Mouse (Mus musculus): ENCODE measurements at regions not wholly inside any gene's neighbourhood (a gene's known extent, or its start where the extent isn't known, plus 50 kb on each side); places are given as distances from the start of the nearest gene placed in this dataset.

GRCm38 (mm10) chr13:63757061-63757460 lies 58.0 kb upstream of the Ercc6l2 start:
- TF ChIP-seq CTCF (conservative IDR thresholded peaks at IDR 0.05; ENCODE audit: insufficient read depth, insufficient read length, low read depth, low read length) (no peak), POLR2A (IDR thresholded peaks at IDR 0.05; ENCODE audit: low read depth, low read length) (no peak)
